Mouse (Mus musculus) myocyte (in vitro differentiated cells): ENCODE results near the gene Cbarp.

Experiments
- CEBPB ChIP-seq: IDR thresholded peaks from 2 replicates; pipeline ENCODE4 v1.6.1; 2011; ENCODE audit warnings: mild to moderate bottlenecking, moderate library complexity; ENCODE audit not compliant: poor library complexity, insufficient read depth, severe bottlenecking
- MAX ChIP-seq: IDR thresholded peaks from one replicate; pipeline ENCODE4 v1.6.1; 2011; ENCODE audit warnings: low read depth, mild to moderate bottlenecking, control low read depth
- MYOD1 ChIP-seq, 3 experiments: IDR thresholded peaks; one replicate each; pipeline ENCODE4 v1.6.1; 2011; ENCODE audit warnings: control low read depth in 2 of 3, low read depth in 2 of 3, mild to moderate bottlenecking in 2 of 3, moderate library complexity in 1 of 3; ENCODE audit not compliant: insufficient read length in 2 of 3, control insufficient read depth in 1 of 3
- MYOG ChIP-seq, 3 experiments: IDR thresholded peaks; one replicate each; pipeline ENCODE4 v1.6.1; 2011; ENCODE audit warnings: control low read depth in 2 of 3, low read depth in 2 of 3, mild to moderate bottlenecking in 2 of 3; ENCODE audit not compliant: insufficient read length in 2 of 3, control insufficient read depth in 1 of 3, insufficient read depth in 1 of 3
- POLR2A ChIP-seq: IDR thresholded peaks from one replicate; pipeline ENCODE4 v1.6.1; 2011; ENCODE audit warnings: low read depth, mild to moderate bottlenecking, control low read depth, moderate library complexity; ENCODE audit not compliant: insufficient read length
- POLR2AphosphoS2 ChIP-seq: IDR thresholded peaks from one replicate; pipeline ENCODE4 v1.6.1; 2011; ENCODE audit warnings: low read depth, control low read depth; ENCODE audit not compliant: insufficient read length
- TCF12 ChIP-seq: IDR thresholded peaks from one replicate; pipeline ENCODE4 v1.6.1; 2011; ENCODE audit warnings: mild to moderate bottlenecking, control low read depth; ENCODE audit not compliant: poor library complexity, insufficient read depth, severe bottlenecking

GRCm38 (mm10) chr10:80121639-80122038 lies 19.0 kb downstream of the Cbarp start:
- TF ChIP-seq MAX (no peak), MYOD1 (IDR thresholded peaks at IDR 0.05; ENCODE audit: control insufficient read depth in 1 of 3, insufficient read length in 2 of 3, low read depth in 2 of 3) (no peak), POLR2A (no peak), POLR2AphosphoS2 (no peak), TCF12 (no peak), MYOG (IDR thresholded peaks at IDR 0.05; ENCODE audit: control insufficient read depth in 1 of 3, insufficient read depth in 1 of 3, insufficient read length in 2 of 3, low read depth in 2 of 3) (no peak), CEBPB (no peak)
